8 mouse cellular contexts compared by ENCODE assay signal in the genomic region with DNA sequence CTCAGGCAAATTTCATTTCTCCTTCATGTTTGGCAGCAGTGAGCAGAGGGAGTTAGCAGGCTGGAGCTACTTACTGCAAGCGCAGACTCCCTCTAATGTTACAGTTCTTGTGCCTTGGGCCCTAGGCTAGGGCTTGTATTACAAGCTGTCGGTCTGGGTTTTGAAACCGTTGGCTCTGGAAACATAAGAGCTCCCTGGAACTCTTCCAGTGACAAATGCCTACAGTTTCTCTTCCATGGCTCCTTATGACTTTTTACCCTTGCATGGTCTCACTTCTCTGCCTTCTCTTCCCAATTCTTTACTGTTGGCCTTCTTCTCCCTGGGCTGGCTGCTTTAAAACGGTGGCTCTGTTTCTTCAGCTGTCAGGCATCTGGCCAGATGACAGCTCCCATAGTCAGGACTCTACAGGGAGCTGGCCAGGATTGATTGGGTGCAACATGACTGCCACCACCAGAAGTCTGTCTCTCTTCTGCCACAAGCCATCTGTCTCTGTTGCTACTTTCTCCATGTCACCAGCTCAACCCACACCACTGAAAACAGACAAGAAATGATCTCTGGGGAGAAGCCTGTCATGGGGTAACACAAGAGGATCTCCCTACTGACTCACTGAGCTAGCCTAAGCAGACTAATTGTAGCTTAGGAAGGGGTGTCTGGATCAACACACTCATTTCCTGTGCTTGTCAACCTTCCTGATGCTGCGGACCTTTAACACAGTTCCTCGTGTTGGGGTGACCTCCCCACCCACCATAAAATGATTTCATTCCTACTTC. TPM values are rescaled to one million over a fixed set of nuclear protein-coding genes. Genes with fewer than 3 reads are reported as not detected.
DNase-seq lines count a peak whose midpoint lies in the region; ATAC-seq and TF ChIP-seq lines count a peak whose summit lies in the region.
"Had no signal": no experiment of that assay in that cellular context is flagged by ENCODE, and none has a peak within 500 bp of the region (broad histone marks: within the 10 kb centered on the region; RNA-seq: fewer than 3 reads in every experiment).

No protein-coding gene starts in this region.

- no peak overlapping the region for H3ac ChIP-seq in myocyte (ENCODE audit: control insufficient read depth, insufficient read length)

- TF ChIP-seq POLR2A in myocyte (IDR thresholded peaks at IDR 0.05; ENCODE audit: insufficient read length, low read depth), result no peak

- H3K36me3 ChIP-seq in kidney, postnatal 0 days (ENCODE audit: insufficient read depth, low read length), result no peaks in the 10 kb centered on the region
- no peaks in the 10 kb centered on the region for H3K36me3 ChIP-seq in embryonic facial prominence, embryonic 15.5 days
- no peaks in the 10 kb centered on the region for H3K36me3 ChIP-seq in intestine, postnatal 0 days (ENCODE audit: control insufficient read depth, insufficient read depth)
- no peaks in the 10 kb centered on the region for H3K36me3 ChIP-seq in myocyte (ENCODE audit: control insufficient read depth, insufficient read depth)
- no peaks in the 10 kb centered on the region for H3K36me3 ChIP-seq in forebrain, embryonic 14.5 days (ENCODE audit: control insufficient read depth, insufficient read depth, low read length)
- H3K36me3 ChIP-seq: neural tube, embryonic 12.5 days had no signal

- no peak for TF ChIP-seq CTCF in kidney, postnatal 0 days (IDR thresholded peaks at IDR 0.05; ENCODE audit: low read depth)
- no peak for TF ChIP-seq CTCF in intestine, postnatal 0 days (IDR thresholded peaks at IDR 0.05; ENCODE audit: low read depth)

- no peak overlapping the region for H3K9ac ChIP-seq in kidney, postnatal 0 days (ENCODE audit: low read depth, low read length)
- H3K9ac ChIP-seq in embryonic facial prominence, embryonic 15.5 days, result no peak overlapping the region
- H3K9ac ChIP-seq in intestine, postnatal 0 days (ENCODE audit: low read depth, low read length), result no peak overlapping the region
- no peak overlapping the region for H3K9ac ChIP-seq in forebrain, embryonic 14.5 days (ENCODE audit: low read length)
- H3K9ac ChIP-seq: neural tube, embryonic 12.5 days had no signal

- no peak overlapping the region for H3K4me3 ChIP-seq in kidney, postnatal 0 days (replicated peaks; ENCODE audit: low read depth, low read length)
- H3K4me3 ChIP-seq in embryonic facial prominence, embryonic 15.5 days (replicated peaks), result no peak overlapping the region
- no peak overlapping the region for H3K4me3 ChIP-seq in intestine, postnatal 0 days (ENCODE audit: low read depth, low read length)
- no peak overlapping the region for H3K4me3 ChIP-seq in myocyte
- no peak overlapping the region for H3K4me3 ChIP-seq in forebrain, embryonic 14.5 days (ENCODE audit: low read depth, low read length)
- H3K4me3 ChIP-seq: neural tube, embryonic 12.5 days had no signal

- no peaks in the 10 kb centered on the region for H3K27me3 ChIP-seq in kidney, postnatal 0 days (ENCODE audit: insufficient read depth, low read length)
- no peaks in the 10 kb centered on the region for H3K27me3 ChIP-seq in embryonic facial prominence, embryonic 15.5 days
- H3K27me3 ChIP-seq in intestine, postnatal 0 days (replicated peaks; ENCODE audit: control insufficient read depth, insufficient read depth, low read length), result no peaks in the 10 kb centered on the region
- H3K27me3 ChIP-seq in myocyte (ENCODE audit: control insufficient read depth, insufficient read depth, insufficient read length), result no peaks in the 10 kb centered on the region
- no peaks in the 10 kb centered on the region for H3K27me3 ChIP-seq in forebrain, embryonic 14.5 days (replicated peaks; ENCODE audit: control insufficient read depth, insufficient read depth, low read length)
- H3K27me3 ChIP-seq: neural tube, embryonic 12.5 days had no signal

- peak; percentile 80 for DNase-seq in kidney, postnatal 0 days (ENCODE audit: low spot score)
- no peak for DNase-seq in kidney, postnatal 36 days
- DNase-seq in forebrain, embryonic 14.5 days (ENCODE audit: low spot score), result no peak
- DNase-seq in spleen, adult 12 weeks (ENCODE audit: low spot score), result no peak

- no peak overlapping the region for H3K4me2 ChIP-seq in kidney, postnatal 0 days (ENCODE audit: low read length)
- H3K4me2 ChIP-seq in embryonic facial prominence, embryonic 15.5 days (replicated peaks), result 0 out of 2 replicates have a peak overlapping the region, but pooled peaks have one; percentile 12
- H3K4me2 ChIP-seq in intestine, postnatal 0 days (replicated peaks; ENCODE audit: low read depth), result no peak overlapping the region
- peak overlapping the region; percentile 57 for H3K4me2 ChIP-seq in myocyte (ENCODE audit: low read depth)
- H3K4me2 ChIP-seq in forebrain, embryonic 14.5 days (ENCODE audit: low read length), result no peak overlapping the region
- H3K4me2 ChIP-seq: neural tube, embryonic 12.5 days had no signal

- H3K27ac ChIP-seq in kidney, postnatal 0 days, result peak overlapping the region; percentile 54
- peak overlapping the region; percentile 65 for H3K27ac ChIP-seq in embryonic facial prominence, embryonic 15.5 days (replicated peaks)
- H3K27ac ChIP-seq in intestine, postnatal 0 days (ENCODE audit: low read depth, low read length), result peak overlapping the region; percentile 1; the same call in 1 of the 2 replicates
- H3K27ac ChIP-seq in forebrain, embryonic 14.5 days (ENCODE audit: low read depth, low read length), result no peak overlapping the region
- H3K27ac ChIP-seq: neural tube, embryonic 12.5 days had no signal

- ATAC-seq in kidney, postnatal 0 days (replicated peaks; ENCODE audit: low FRiP score, low read depth), result no peak
- peak; percentile 82 for ATAC-seq in embryonic facial prominence, embryonic 15.5 days (ENCODE audit: insufficient number of reproducible peaks, low FRiP score, low TSS enrichment, low read depth)
- no peak for ATAC-seq in intestine, postnatal 0 days
- ATAC-seq in forebrain, embryonic 14.5 days, result no peak

- peaks cover 8% of the 10 kb centered on the region; the same call in 1 of the 2 replicates for H3K4me1 ChIP-seq in kidney, postnatal 0 days (replicated peaks; ENCODE audit: insufficient read depth, low read length)
- peaks cover 11% of the 10 kb centered on the region for H3K4me1 ChIP-seq in embryonic facial prominence, embryonic 15.5 days
- H3K4me1 ChIP-seq in intestine, postnatal 0 days (replicated peaks; ENCODE audit: control insufficient read depth, insufficient read depth, low read length), result no peaks in the 10 kb centered on the region
- H3K4me1 ChIP-seq in forebrain, embryonic 14.5 days (ENCODE audit: control insufficient read depth, insufficient read depth, low read length), result no peaks in the 10 kb centered on the region

- 25% methylated on average over 6 of the region's 6 CpGs for WGBS in kidney, postnatal 0 days
- 24% methylated on average over 6 of the region's 6 CpGs for WGBS in embryonic facial prominence, embryonic 15.5 days
- 41% methylated on average over 6 of the region's 6 CpGs for WGBS in intestine, postnatal 0 days
- WGBS in forebrain, embryonic 14.5 days, result 75% methylated on average over 6 of the region's 6 CpGs

- H3K9me3 ChIP-seq in kidney, postnatal 0 days (replicated peaks; ENCODE audit: low read length), result no peaks in the 10 kb centered on the region
- H3K9me3 ChIP-seq in embryonic facial prominence, embryonic 15.5 days (replicated peaks), result no peaks in the 10 kb centered on the region
- no peaks in the 10 kb centered on the region for H3K9me3 ChIP-seq in intestine, postnatal 0 days (ENCODE audit: control insufficient read depth)
- H3K9me3 ChIP-seq in forebrain, embryonic 14.5 days (replicated peaks; ENCODE audit: control insufficient read depth, low read length), result no peaks in the 10 kb centered on the region
- H3K9me3 ChIP-seq: neural tube, embryonic 12.5 days had no signal

- H3K79me2 ChIP-seq in myocyte (ENCODE audit: control insufficient read depth, insufficient read depth), result no peaks in the 10 kb centered on the region

TF ChIP-seq in myocyte, 11 proteins besides CTCF, POLR2A, EP300 and RAD21:
- no peak for TF ChIP-seq REST (IDR thresholded peaks at IDR 0.05; ENCODE audit: insufficient read depth, insufficient read length)
- TF ChIP-seq MYOG (IDR thresholded peaks at IDR 0.05; ENCODE audit: control insufficient read depth in 1 of 3, insufficient read depth in 1 of 3, insufficient read length in 2 of 3, low read depth in 2 of 3), result peak in 2 of 3 experiments; percentile 43 to 53
- TF ChIP-seq CEBPB (IDR thresholded peaks at IDR 0.05; ENCODE audit: insufficient read depth, poor library complexity, severe bottlenecking), result no peak
- TF ChIP-seq MYOD1 (IDR thresholded peaks at IDR 0.05; ENCODE audit: control insufficient read depth in 1 of 3, insufficient read length in 2 of 3, low read depth in 2 of 3), result peak; percentile 10 to 82 (median 37)
- no peak for TF ChIP-seq E2F4 (IDR thresholded peaks at IDR 0.05; ENCODE audit: insufficient read depth)
- no peak for TF ChIP-seq POLR2AphosphoS2 (IDR thresholded peaks at IDR 0.05; ENCODE audit: insufficient read length, low read depth)
- TF ChIP-seq SRF (IDR thresholded peaks at IDR 0.05; ENCODE audit: control insufficient read depth, insufficient read length, low read depth), result no peak
- no peak for TF ChIP-seq TCF3 (IDR thresholded peaks at IDR 0.05; ENCODE audit: insufficient read length, low read depth)
- no peak for TF ChIP-seq MAX (IDR thresholded peaks at IDR 0.05; ENCODE audit: low read depth)
- TF ChIP-seq USF1 (IDR thresholded peaks at IDR 0.05; ENCODE audit: low read depth), result no peak
- TF ChIP-seq TCF12 (IDR thresholded peaks at IDR 0.05; ENCODE audit: insufficient read depth, poor library complexity, severe bottlenecking), result no peak

RNA-seq across cellular contexts. Expression of gene Snrpd3, which starts 51.4 kb away (rescaled TPM):
- 113 and 125 TPM in 2 replicates for polyA plus RNA-seq in kidney, postnatal 0 days (2015; fragmentation: Nextera tagmentation; extraction: Ambion mirVana)
- polyA plus RNA-seq in embryonic facial prominence, embryonic 15.5 days (2015; fragmentation: Nextera tagmentation; extraction: Ambion mirVana), result 156 and 168 TPM in 2 replicates
- polyA plus RNA-seq in intestine, postnatal 0 days (2015; fragmentation: Nextera tagmentation; extraction: Ambion mirVana), result 62.6 and 63.3 TPM in 2 replicates
- polyA plus RNA-seq in myocyte (2012; fragmentation: generic; extraction: Trizol), result 195 TPM
- 137 and 144 TPM in 2 replicates for polyA plus RNA-seq in forebrain, embryonic 14.5 days (2014; fragmentation: Nextera tagmentation; extraction: Ambion mirVana)

RNA-seq across cellular contexts. Expression of gene Gucd1, which starts 51.8 kb away (rescaled TPM):
- polyA plus RNA-seq in kidney, postnatal 0 days (2015; fragmentation: Nextera tagmentation; extraction: Ambion mirVana), result 51.9 and 53.4 TPM in 2 replicates
- polyA plus RNA-seq in embryonic facial prominence, embryonic 15.5 days (2015; fragmentation: Nextera tagmentation; extraction: Ambion mirVana), result 26.3 and 27.7 TPM in 2 replicates
- 80.9 and 84.6 TPM in 2 replicates for polyA plus RNA-seq in intestine, postnatal 0 days (2015; fragmentation: Nextera tagmentation; extraction: Ambion mirVana)
- 17.5 TPM for polyA plus RNA-seq in myocyte (2012; fragmentation: generic; extraction: Trizol)
- polyA plus RNA-seq in forebrain, embryonic 14.5 days (2014; fragmentation: Nextera tagmentation; extraction: Ambion mirVana), result 26.9 and 29.5 TPM in 2 replicates

Comparison
In these comparisons a context has a peak if more than half of its experiments do, and no peak if none do; other contexts are left out.
1. H3K4me2 ChIP-seq: peak in embryonic facial prominence, embryonic 15.5 days (single experiment) and myocyte (single experiment); none in kidney, postnatal 0 days (single experiment), intestine, postnatal 0 days (single experiment) and forebrain, embryonic 14.5 days (single experiment).